Mouse (Mus musculus) Patski (cell line): ENCODE results near the gene Ngfr. TPM values are rescaled to one million over a fixed set of nuclear protein-coding genes. Genes with fewer than 3 reads are reported as not detected.

Experiments
- ATAC-seq: fragments of 100-300 bp; one replicate; pipeline ENCODE4 v1.8.0; 2021
- CTCF ChIA-PET: fragments of 350-600 bp; sonication (Branson Sonifier 250); formaldehyde crosslinking; loops from one replicate; lab custom pipeline; 2022; ENCODE audit warnings: inconsistent platforms; lab: Charles Lee
- POLR2A ChIA-PET: fragments of 350-600 bp; sonication (Branson Sonifier 250); formaldehyde crosslinking; loops from one replicate; lab custom pipeline; 2022; ENCODE audit warnings: antibody characterized with exemption, inconsistent platforms; lab: Charles Lee
- DNase-seq: peaks from one replicate; pipeline ENCODE4 v3.0.0-alpha.2; 2011; ENCODE audit warnings: low read depth, low spot score
- H3K27me3 ChIP-seq: fragments of 371-371 bp; one replicate; pipeline ENCODE4 v1.5.1; 2021
- CTCF ChIP-seq: fragments of 100-300 bp; IDR thresholded peaks from one replicate; pipeline ENCODE4 v1.5.1; 2021
- in situ Hi-C: fragments of 300-500 bp; cut with MboI; formaldehyde crosslinking; loops from 3 replicates; pipeline ENCODE4 v1.11.1; 2018; ENCODE audit warnings: low pct_unique_long_range_greater_than_20kb, mixed read lengths
- polyA plus RNA-seq: library from polyadenylated mRNA; unstranded; gene quantifications from one replicate; pipeline ENCODE4 v1.2.3, GENCODE M21; 2021

The Ngfr gene
- polyA plus RNA-seq, 1 experiment from 2014 or later: 0.09 TPM

GRCm38 (mm10) chr11:95546021-95546782 is 41.3 kb downstream of the Ngfr start:
- in situ Hi-C loops: no loop called here
- POLR2A ChIA-PET: no interaction called here
- no peak for TF ChIP-seq CTCF
- DNase-seq (no peak), ATAC-seq (no peak)
- peaks cover 6% of the 10 kb centered on the region for H3K27me3 ChIP-seq
- CTCF ChIA-PET: no interaction called here

DNA sequence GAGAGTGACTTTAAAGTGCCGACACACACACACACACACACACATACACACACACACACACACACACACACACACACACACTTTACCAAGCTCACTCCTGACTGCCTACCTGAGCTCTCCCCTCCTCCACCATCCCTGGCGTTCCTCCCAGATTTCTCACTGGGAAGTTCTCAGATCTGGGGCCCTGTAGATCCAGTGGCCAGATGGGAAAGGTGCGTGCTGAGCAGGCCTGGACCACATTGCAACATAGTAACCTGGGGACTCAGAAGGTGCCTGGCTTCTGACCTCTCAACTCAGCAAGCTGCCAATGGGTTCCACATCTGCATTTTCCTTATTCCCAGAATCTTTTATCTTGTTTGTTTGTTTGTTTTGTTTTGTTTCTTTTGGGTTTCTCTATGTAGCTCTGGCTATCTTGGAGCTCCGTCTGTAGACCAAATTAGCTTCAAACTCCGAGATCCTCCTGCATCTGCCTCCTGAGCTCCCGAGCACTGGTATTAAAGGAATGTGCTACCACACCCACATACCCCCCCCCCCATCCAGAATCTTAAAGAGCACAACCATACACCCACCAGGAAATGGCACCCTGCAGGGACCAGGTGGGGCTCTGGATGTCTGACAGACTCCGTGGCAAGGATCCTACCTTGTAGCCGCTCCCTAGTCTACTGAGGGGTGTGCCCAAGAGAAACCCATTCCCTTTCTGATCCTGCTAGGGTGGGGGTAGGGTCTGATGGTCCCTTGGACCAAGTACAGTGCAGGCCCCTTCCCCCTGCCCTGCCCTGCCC is 42.8 kb downstream of the Ngfr start:
- POLR2A ChIA-PET: interaction anchor here (0.9 kb wide), 1 partner anchor 23 kb away, joined by 3 read pairs; no protein-coding TSS in a partner anchor
- DNase-seq: no peak

DNA sequence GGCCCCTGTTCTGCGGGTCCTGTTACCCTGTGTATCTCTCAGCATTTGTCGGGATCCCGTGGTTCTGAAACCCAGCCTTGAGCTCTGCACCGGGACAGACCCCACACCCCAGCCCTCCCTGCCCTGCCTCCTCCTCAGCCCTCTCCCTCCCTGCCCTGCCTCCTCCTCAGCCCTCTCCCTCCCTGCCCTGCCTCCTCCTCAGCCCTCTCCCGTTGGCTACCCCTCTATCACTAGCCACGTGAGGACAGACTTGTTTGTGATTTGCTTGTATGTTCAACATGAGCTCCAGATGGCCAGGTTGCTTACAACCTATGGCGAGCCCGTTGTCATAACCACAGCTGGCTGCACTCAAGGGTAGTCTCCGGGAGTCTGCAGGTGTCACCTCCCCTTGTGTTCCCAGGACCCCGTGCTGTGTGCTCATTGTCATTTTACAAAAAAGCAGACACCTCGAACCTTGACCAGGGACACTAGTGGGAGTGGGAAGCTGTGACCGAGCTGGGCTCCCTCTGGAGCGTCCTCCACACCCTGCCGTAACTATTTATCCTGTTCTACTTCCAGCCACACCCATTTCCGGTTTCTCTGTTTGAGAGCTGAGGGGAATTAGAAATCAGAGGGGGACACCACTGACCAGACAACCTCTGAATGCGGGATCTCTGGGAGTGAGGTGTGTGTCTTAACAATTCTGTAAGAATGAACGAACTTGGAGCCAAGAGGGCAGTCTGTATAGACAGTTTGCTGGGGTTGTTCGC is 46.7 kb downstream of the Ngfr start:
- no peak for TF ChIP-seq CTCF
- CTCF ChIA-PET: interaction anchor here (1.1 kb wide), 1 partner anchor 120 kb away, joined by 3 read pairs; no protein-coding TSS in a partner anchor
- DNase-seq (no peak), ATAC-seq (no peak)
- POLR2A ChIA-PET: no interaction called here
- H3K27me3 ChIP-seq: peaks cover 12% of the 10 kb centered on the region
- in situ Hi-C loops: no loop called here

More for the DNA sequence above, 42.8 kb downstream of the Ngfr start:
- H3K27me3 ChIP-seq: peaks cover 11% of the 10 kb centered on the region
- no peak for ATAC-seq
- TF ChIP-seq CTCF: no peak
- in situ Hi-C loops: no loop called here
- CTCF ChIA-PET: interaction anchor here (1.1 kb wide), 1 partner anchor 10 kb away, joined by 3 read pairs; no protein-coding TSS in a partner anchor

- H3K27me3 ChIP-seq: peaks cover 12% of the 10 kb centered on the region
- ChIA-PET POLR2A (no interaction called here), CTCF (no interaction called here)
- no peak for TF ChIP-seq CTCF
- DNase-seq (no peak), ATAC-seq (no peak)
- in situ Hi-C loops: no loop called here
Measured at GRCm38 (mm10) chr11:95538378-95539104, 49.0 kb downstream of the Ngfr start.

DNA sequence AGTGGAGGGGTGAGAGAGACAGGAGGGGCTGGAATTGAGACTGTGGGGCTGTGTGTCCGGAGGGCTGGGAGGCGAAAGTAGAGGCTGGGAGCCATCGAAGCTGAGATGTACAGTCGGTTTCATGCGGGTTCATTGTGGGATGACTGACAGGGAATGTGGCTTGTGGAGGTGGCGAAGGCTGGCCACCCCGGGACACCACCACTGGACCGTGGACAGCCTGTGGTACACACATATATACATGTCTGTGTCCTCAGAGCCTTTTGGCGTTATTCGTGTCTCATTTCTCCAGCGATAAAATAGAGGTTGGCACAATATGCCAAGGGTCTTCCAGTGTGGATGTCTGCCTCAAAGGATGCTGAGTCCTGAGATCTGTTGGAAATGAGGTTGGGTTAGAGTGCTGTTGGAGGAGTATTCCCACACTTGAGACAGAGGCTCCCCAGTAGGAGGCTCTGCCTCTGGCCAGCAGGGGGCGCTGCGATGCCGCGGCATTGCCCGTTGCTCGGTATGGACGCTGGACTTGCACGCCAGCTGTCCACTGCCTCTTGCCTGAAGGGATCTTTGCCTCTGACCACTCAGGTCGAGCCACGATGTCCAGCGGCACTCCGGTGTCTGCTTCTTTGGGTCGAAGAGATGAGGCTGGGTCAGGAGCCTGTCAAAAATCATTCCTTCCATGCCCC is 53.9 kb downstream of the Ngfr start:
- CTCF ChIA-PET: interaction anchor here (0.9 to 1.2 kb wide), 2 partner anchors 10 to 59 kb away, joined by 3 read pairs; no protein-coding TSS in a partner anchor
- peak; percentile 98 for TF ChIP-seq CTCF
- H3K27me3 ChIP-seq: peaks cover under 1% of the 10 kb centered on the region
- in situ Hi-C loops: loop anchor here (5.0 kb wide), 3 partner anchors 54 to 219 kb away; partner anchors contain the start of gene Ngfr
- DNase-seq (no peak), ATAC-seq (peak; percentile 73)
- POLR2A ChIA-PET: no interaction called here

- H3K27me3 ChIP-seq: no peaks in the 10 kb centered on the region
- in situ Hi-C loops: loop anchor here (5.0 kb wide), 3 partner anchors 55 to 220 kb away; partner anchors contain the start of gene Ngfr
- DNase-seq (no peak), ATAC-seq (no peak)
- POLR2A ChIA-PET: no interaction called here
- CTCF ChIA-PET: interaction anchor here (0.9 to 1.2 kb wide), 2 partner anchors 10 to 219 kb away, joined by 3 to 4 read pairs; no protein-coding TSS in a partner anchor
- no peak for TF ChIP-seq CTCF
Measured at GRCm38 (mm10) chr11:95532353-95533072, 55.0 kb downstream of the Ngfr start.

DNA sequence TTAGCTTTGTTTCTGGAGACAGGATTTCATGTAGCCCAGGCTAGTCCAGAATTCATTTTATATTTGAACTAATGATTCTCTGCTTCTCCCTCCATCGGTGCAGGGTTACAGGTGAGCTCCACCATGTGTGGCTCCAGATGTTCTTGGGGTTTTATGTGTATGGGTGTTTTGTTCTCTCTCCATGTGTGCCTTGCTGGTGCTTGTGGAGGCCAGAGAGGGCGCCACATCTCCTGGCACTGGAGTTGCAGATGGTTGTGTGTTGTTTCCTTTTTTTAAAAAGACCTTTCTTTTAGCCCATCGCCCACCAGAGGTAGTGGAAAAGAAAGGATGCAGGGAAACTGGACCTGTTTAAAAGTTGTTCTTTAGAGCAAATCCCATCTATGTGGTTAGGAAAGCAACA is 59.3 kb downstream of the Ngfr start:
- no peak for ATAC-seq
- ChIA-PET POLR2A (no interaction called here), CTCF (no interaction called here)
- in situ Hi-C loops: no loop called here
- no peak for TF ChIP-seq CTCF
- peaks cover 12% of the 10 kb centered on the region for H3K27me3 ChIP-seq
- DNase-seq: no peak

- ATAC-seq: no peak
- H3K27me3 ChIP-seq: peaks cover 12% of the 10 kb centered on the region
- in situ Hi-C loops: no loop called here
- POLR2A ChIA-PET: no interaction called here
- DNase-seq: no peak
- no peak for TF ChIP-seq CTCF
- CTCF ChIA-PET: no interaction called here
Measured at GRCm38 (mm10) chr11:95527307-95527706, 60.2 kb downstream of the Ngfr start.

DNA sequence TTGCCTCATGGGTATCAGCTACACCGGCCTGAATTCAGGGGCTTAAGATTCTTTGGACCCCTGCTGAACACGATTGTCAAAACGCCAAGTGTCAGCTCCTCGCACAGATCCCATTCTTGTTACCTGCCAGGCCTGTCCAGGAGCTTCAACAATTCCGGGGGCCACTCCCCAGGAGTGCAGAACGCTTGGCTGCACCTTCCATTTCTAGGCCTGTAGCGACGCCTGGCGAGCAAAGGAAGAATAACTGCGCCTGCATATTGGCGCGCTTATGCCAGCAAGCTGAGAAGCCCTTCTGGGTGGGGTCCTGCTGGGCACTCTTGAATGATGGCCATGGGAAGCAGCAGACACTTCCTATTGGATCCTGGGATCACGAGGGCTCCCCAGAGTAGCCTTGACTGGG is 66.0 kb downstream of the Ngfr start:
- peaks cover 8% of the 10 kb centered on the region for H3K27me3 ChIP-seq
- CTCF ChIA-PET: interaction anchor here (0.7 to 3.9 kb wide), 33 partner anchors 8 to 405 kb away, joined by 3 to 59 read pairs (median 4); partner anchors contain the start of genes Slc35b1 and Spop
- POLR2A ChIA-PET: interaction anchor here (0.7 to 1.4 kb wide), 5 partner anchors 23 to 548 kb away, joined by 3 to 8 read pairs (median 3); partner anchors contain the start of gene Slc35b1
- DNase-seq (no peak), ATAC-seq (no peak)
- in situ Hi-C loops: loop anchor here (5.0 kb wide), 3 partner anchors 124 to 399 kb away; partner anchors contain the start of gene Dlx3
- peak; percentile 97 for TF ChIP-seq CTCF
